Mouse (Mus musculus) retina, postnatal 1 day (tissue): Measurements from ENCODE around the gene Prkacb.
"Not testable (repeated sequence)": the region's sequence is repeated elsewhere in the genome, so short reads cannot be mapped to it uniquely, and the experiment has no call there.

ENCODE experiments used
- DNase-seq: peaks from one replicate; pipeline ENCODE4 v3.0.0-alpha.2; 2012

Gene Prkacb

DNA sequence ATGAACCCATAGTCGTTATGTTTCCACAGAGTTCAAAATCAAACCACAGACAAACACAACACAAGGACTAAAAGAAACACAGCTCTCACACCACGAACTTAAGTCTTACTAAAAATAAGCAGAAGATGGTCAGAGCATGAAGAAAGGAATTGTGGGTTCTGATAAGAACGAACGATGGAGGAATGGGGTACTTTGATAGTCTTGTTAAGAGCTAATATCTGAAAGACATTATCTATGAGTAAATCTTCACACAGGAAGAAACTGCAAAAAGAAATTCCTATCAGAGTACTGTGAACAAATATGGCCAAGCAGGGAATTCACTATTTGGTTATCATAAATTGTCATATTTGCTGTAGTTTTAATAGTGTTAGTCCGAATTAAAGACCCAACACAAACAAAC lies 36.1 kb downstream of the Prkacb start:
- DNase-seq: no peak

GRCm38 (mm10) chr3:146770853-146771252 lies 41.9 kb downstream of the Prkacb start:
- DNase-seq: no peak

DNA sequence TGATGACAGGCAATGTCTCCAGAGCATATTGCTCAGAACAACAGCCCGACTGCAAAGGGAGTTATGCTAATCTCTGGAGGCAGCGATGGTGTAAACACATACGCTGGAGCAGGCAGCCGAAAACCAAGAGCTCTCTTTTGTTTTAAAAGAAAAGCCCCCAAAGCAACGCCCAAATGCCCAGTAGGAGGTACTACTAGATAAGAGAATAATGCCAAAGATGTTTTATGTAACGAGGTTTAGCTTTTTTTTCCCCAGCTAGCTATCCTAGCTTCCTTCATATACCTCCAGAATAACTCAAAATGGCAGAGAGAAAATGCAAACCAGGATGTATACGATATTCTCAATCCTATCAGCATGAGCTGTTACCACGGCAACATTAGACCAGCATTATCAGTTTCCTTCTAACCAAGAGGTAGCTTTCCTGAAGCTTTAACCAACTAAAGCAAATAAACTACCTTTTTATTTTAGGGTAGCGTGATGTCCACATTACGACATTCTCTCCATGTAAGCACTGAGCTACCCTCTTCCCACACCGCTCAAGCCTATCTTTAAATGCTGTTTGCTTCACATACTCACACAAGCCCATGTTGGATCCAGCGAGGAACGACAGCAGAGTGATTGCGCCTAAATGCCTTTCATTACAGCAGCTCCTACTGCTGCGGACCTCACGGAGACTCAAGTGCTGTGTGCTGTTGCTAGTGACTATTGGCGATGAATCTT lies 42.7 kb downstream of the Prkacb start:
- DNase-seq: peak; percentile 71

DNA sequence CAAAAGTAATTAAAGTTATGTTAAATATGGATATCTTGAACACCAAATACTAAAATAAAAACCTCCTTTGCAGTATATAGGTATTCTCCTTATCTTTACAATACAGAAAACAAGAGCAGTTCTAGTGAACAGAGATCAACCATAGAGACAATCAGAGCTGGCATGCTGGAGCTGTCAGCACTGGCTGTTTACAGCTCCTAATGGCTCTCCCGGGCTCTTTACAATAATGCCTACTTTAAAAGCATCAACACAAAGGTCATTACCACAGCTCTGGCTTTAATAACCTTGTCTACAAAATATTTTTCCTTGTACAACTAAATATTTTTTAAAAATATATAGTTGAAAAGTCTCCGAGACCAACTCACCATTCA lies 43.2 kb downstream of the Prkacb start:
- no peak for DNase-seq

DNA sequence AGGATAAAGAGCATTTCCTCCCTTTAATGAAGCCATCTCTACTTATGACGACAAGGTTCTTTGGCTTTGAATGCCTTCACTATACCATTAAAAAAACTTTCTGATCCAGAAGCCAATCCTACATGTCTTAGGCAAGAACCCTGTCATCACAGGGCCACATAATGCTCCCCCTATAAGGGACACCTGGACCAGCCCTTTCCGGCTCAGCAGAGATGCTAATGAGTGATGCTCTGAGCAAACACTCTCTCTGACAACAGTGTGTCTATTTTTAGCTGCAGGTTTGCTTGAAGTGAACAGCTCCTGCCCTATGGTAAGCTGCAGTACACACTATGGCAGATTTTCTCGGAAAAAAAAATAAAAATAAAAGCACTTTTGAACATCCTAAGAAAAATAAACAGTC lies 43.9 kb downstream of the Prkacb start:
- DNase-seq: peak; percentile 48

DNA sequence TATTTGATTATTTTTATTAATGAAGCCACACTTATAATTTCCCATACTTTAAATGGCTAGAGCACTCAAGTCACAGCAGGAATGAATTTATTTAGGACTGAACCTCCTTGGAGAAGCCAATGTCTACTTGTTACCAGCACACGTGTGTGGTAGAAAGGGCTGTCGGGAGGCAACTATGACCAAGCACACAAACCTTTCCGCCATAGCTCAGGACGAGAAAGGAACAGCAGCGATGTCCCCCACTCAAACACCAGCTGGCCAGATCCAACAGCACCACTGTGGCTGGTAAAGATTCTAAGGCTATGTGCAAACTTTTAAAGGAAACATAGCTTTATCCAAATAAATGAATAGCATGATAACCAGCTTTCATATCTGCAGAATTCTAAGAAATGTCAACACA lies 44.4 kb downstream of the Prkacb start:
- DNase-seq: no peak

- DNase-seq: no peak
These were observed 46.0 kb downstream of the Prkacb start for GRCm38 (mm10) chr3:146766701-146767181.

GRCm38 (mm10) chr3:146766071-146766605 lies 46.7 kb downstream of the Prkacb start:
- DNase-seq: peak; percentile 22

- DNase-seq: no peak
These were observed 47.8 kb downstream of the Prkacb start for GRCm38 (mm10) chr3:146764871-146765529.

- DNase-seq: not testable (repeated sequence)
These were observed 49.7 kb downstream of the Prkacb start for GRCm38 (mm10) chr3:146763054-146763453.

DNA sequence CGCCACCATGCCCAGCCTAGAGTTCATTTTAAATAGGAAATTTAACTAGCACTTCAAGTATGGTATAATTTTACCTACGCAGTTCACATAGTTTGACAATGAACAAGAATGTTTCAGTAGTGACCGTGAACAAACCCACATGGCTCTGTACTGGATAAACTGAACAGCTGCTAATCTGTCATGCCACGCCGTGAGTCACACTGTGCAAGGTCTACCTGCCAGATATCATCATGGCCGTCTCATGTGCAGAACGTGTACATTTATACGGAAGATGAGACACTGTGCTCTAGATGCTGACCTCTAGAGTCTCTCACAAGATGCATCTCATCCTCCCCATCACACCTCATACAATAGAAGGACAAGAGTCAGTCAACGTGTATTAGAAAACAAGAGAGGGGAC lies 51.5 kb downstream of the Prkacb start:
- DNase-seq: no peak

DNA sequence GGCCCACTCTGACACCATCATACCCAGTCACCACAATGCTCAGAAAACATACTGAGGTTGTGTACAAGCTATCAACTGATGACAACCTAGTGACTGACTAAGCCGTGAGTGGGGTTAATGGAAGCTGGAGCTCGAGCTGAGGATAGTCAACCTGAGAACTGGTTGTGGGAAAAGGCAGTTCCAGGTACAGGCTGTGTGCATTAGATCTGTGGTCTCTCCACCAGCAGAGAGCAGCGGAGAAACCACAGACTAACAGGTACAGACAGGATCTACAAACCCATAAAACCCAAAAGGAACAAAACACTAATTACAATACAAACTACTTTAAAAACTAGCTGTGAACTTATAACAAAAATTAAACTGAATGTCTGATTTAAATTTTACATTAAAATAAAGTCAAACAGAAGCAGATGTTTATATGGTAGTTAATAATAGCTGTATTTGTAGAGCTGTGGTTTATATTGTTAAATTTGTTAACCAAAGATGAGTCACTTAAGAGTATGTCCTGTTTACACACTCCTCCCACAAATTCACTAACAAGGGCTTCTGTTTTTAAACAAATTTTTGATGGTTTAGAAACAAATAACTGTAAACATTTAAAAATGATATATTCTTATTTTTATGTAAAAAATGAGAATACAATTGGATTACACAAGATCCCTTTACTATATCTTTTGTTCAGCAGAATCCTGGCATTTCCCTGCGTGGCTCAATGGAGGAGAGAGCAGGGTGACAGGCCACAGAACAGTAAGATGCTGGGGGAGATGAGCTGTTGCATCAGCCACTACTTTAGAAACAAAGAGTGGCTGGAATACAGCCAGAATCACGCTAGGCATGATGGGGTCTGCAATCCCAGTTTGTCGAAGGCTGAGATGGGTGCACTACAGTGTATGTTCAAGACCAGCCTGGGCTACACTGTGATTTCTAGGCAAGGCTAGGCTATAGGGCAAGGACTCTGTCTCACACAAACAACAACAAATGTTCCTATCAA lies 54.5 kb downstream of the Prkacb start:
- peak; percentile 12 for DNase-seq

GRCm38 (mm10) chr3:146754270-146754669 lies 58.5 kb downstream of the Prkacb start:
- DNase-seq: no peak

- DNase-seq: no peak
These were observed 71.1 kb downstream of the Prkacb start for GRCm38 (mm10) chr3:146741564-146742202.

DNA sequence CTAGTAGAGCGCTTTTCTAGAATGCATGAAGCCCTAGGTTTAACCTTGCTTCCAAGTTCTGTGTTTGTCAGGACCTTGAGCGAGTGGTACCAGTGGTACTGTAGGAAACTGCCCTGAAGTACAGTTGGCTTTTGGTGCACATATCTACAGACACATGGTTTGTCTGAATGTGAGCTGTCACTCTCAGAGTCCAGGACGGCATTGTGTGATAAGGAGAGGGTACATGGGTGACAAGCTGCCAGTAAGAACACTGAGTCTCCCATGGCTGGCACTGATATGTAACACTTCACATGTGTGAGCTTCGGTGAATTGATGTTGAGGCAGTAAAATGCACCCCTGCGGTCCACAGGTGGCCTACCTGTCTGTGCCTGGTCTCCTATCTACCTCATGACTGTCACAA lies 71.6 kb downstream of the Prkacb start:
- no peak for DNase-seq

DNA sequence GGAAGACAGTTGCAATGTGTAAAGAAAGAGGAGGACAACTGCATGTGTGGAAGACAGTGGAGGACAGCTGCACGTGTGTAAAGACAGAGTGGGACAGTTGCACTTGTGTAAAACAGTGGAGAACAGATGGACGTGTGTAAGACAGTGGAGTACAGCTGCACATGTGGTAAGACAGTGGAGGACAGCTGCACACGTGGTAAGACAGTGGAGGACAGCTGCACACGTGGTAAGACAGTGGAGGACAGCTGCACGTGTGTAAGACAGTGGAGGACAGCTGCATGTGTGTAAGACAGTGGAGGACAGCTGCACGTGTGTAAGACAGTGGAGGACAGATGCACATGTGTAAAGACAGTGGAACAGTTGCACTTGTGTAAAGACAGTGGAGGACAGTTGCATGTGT lies 76.6 kb downstream of the Prkacb start:
- DNase-seq: not testable (repeated sequence)

DNA sequence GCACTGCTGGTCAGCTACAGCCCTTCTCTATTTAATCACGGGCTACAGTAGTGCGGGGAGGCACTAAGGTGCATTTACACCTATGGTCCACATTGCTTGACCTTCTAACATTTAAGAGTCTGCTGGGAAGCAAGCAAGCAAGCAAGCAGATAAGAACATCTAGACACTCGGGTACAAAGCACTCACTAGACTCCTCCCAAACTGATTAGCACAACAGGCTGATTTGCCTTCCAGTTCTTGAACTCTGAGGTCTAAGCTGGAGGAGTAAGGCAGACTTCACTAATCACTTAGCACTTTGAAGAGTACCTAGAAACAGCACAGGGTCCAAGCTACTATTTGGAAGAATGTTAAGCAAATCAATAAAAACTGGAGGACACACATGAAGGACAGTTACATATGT lies 77.1 kb downstream of the Prkacb start:
- no peak for DNase-seq

- DNase-seq: no peak
These were observed 77.7 kb downstream of the Prkacb start for GRCm38 (mm10) chr3:146734907-146735629.

- no peak for DNase-seq
These were observed 81.3 kb downstream of the Prkacb start for GRCm38 (mm10) chr3:146731499-146731898.

DNA sequence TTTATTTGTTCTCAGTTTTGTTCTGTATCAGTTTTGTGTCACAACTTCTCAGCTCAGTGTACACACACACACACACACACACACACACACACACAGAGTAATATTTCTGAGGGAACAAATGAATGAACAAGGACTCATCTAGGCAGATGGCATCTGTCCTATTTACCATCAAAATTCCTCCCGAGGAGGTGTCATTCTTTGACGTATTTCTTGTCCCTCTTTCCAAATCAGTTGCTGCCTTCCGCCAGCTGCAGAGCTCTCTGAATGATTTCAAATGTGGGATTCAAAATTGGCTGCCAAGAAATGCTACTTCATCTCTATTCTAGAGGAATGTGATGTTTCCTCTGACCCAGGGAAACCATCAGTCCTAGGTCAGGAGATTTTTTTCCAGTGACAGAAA lies 89.8 kb downstream of the Prkacb start:
- no peak for DNase-seq

DNA sequence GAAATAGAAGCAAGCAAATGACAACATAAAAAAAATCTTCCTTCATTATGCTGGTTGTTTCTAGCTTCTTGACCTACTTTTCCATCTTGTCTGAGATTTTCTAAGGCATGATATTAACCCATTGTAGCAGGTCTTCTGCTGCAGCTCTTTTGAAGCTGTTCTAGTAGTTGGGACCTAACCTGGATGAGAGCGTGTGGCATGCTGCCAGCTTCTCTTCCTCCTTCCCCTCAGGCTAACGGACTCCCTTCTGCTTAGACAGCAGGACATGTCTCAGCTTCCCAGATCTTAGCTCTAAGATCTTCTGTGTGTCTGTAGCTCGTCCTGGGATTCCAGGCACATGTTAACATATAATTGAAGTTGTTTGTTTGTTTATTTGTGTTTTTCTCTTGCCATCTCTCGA lies 93.1 kb downstream of the Prkacb start:
- DNase-seq: no peak

- DNase-seq: no peak
These were observed 94.5 kb downstream of the Prkacb start for GRCm38 (mm10) chr3:146718251-146718650.
